Mouse (Mus musculus): Measurements from ENCODE around the gene Cdcp1.

DNA sequence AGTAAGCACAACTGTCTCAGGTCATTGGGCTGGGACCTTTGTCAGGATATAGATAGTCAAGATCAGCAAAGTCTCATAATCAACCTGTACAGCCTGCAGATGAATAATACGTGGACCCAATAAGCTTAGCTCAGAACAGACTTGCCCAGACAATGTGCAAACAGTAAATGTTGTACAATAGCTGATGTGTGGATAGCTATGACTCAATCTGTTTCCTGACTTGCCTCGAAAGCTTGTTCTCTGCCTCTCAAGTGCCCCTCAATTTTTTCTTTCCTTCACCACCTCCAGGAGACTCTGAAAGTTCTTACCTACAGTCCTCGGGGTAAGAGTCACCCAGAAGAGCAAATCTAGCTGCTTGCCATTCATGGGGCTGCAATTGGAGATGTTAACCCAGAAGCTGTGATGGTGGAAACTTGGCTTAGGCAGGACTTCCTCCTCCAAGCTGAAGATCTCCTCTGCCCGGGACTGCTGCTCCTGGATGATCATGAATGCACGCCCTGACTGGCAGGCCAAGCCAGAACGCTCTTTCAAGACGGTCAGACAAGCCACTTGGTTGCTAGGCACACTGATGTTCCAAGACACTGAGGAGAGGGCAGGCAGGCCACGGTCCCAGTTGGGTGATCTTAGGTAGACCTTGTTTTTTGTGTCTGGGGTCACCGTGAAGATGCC is 38.3 kb downstream of the Cdcp1 start:
- TF ChIP-seq MAFK (IDR thresholded peaks at IDR 0.05; ENCODE audit: insufficient read depth, low read depth, low read length) (no peak), ZC3H11A (IDR thresholded peaks at IDR 0.05; ENCODE audit: borderline replicate concordance, low read depth, low read length) (no peak), CHD2 (IDR thresholded peaks at IDR 0.05; ENCODE audit: low read depth, low read length) (no peak)
